Mouse (Mus musculus) limb, embryonic 11.5 days (tissue): ENCODE measurements at regions not wholly inside any gene's neighbourhood (a gene's known extent, or its start where the extent isn't known, plus 50 kb on each side); places are given as distances from the start of the nearest gene placed in this dataset.
"Not testable (repeated sequence)": the region's sequence is repeated elsewhere in the genome, so short reads cannot be mapped to it uniquely, and the experiment has no call there.

Experiments used
- ATAC-seq: fragments of 200-750 bp; cut with Nextera tagmentation; 2 replicates; pipeline ENCODE4 v1.8.0; 2017; ENCODE audit warnings: low read depth; ENCODE audit not compliant: insufficient number of reproducible peaks, low FRiP score, low TSS enrichment
- DNase-seq: peaks from one replicate; pipeline ENCODE4 v3.0.0-alpha.2; 2015; ENCODE audit warnings: low spot score
- H3K27ac ChIP-seq: fragments of 300-500 bp; sonication (generic); replicated peaks from 2 replicates; pipeline ENCODE4 v1.5.1; 2014; ENCODE audit warnings: low read depth, mild to moderate bottlenecking, low read length
- H3K27me3 ChIP-seq: fragments of 300-500 bp; sonication (generic); 2 replicates; pipeline ENCODE4 v1.6.1; 2014; ENCODE audit warnings: mild to moderate bottlenecking, low read length, mixed read lengths; ENCODE audit not compliant: control insufficient read depth, insufficient read depth
- H3K36me3 ChIP-seq: fragments of 300-500 bp; sonication (generic); 2 replicates; pipeline ENCODE4 v1.6.1; 2014; ENCODE audit warnings: mild to moderate bottlenecking, low read length, moderate library complexity, mixed read lengths; ENCODE audit not compliant: control insufficient read depth, insufficient read depth
- H3K4me1 ChIP-seq: fragments of 300-500 bp; sonication (generic); 2 replicates; pipeline ENCODE4 v1.6.1; 2014; ENCODE audit warnings: low read length, mixed read lengths; ENCODE audit not compliant: control insufficient read depth, insufficient read depth
- H3K4me2 ChIP-seq: fragments of 300-500 bp; sonication (generic); 2 replicates; pipeline ENCODE4 v1.6.1; 2014; ENCODE audit warnings: low read depth, mild to moderate bottlenecking, moderate library complexity; ENCODE audit not compliant: severe bottlenecking
- H3K4me3 ChIP-seq: fragments of 300-500 bp; sonication (generic); 2 replicates; pipeline ENCODE4 v1.5.1; 2014; ENCODE audit warnings: low read depth, low read length
- H3K9ac ChIP-seq: fragments of 300-500 bp; sonication (generic); 2 replicates; pipeline ENCODE4 v1.6.1; 2014; ENCODE audit warnings: mild to moderate bottlenecking, low read length
- H3K9me3 ChIP-seq: fragments of 300-500 bp; sonication (generic); 2 replicates; pipeline ENCODE4 v1.6.1; 2016; ENCODE audit warnings: low read length; ENCODE audit not compliant: control insufficient read depth
- WGBS: fragments of 180-500 bp; shearing (Covaris S2); extraction: QIAGEN DNeasy Blood & Tissue Kit; methylation state at CpG from one replicate; pipeline ENCODE4 v1.1.7; 2014; 5-methylcytosine and 5-hydroxymethylcytosine counted together

GRCm38 (mm10) chr11:40159161-40159560 lies 535.8 kb downstream of the Mat2b start:
- not testable (repeated sequence) for H3K36me3 ChIP-seq, DNase-seq, H3K4me1 ChIP-seq, H3K9ac ChIP-seq, H3K9me3 ChIP-seq, H3K4me2 ChIP-seq, H3K4me3 ChIP-seq, ATAC-seq, H3K27me3 ChIP-seq, H3K27ac ChIP-seq
- WGBS: 95% methylated on average over 1 of the region's 1 CpGs

GRCm38 (mm10) chr11:40149312-40149711 lies 545.7 kb downstream of the Mat2b start:
- 22% methylated on average over 4 of the region's 4 CpGs for WGBS
- no peaks in the 10 kb centered on the region for H3K27me3 ChIP-seq
- DNase-seq (peak; percentile 75), ATAC-seq (no peak)
- H3K9me3 ChIP-seq: no peaks in the 10 kb centered on the region
- no peak overlapping the region for H3K9ac ChIP-seq
- no peak overlapping the region for H3K27ac ChIP-seq
- H3K36me3 ChIP-seq: no peaks in the 10 kb centered on the region
- no peaks in the 10 kb centered on the region for H3K4me1 ChIP-seq
- no peak overlapping the region for H3K4me2 ChIP-seq
- H3K4me3 ChIP-seq: no peak overlapping the region

DNA sequence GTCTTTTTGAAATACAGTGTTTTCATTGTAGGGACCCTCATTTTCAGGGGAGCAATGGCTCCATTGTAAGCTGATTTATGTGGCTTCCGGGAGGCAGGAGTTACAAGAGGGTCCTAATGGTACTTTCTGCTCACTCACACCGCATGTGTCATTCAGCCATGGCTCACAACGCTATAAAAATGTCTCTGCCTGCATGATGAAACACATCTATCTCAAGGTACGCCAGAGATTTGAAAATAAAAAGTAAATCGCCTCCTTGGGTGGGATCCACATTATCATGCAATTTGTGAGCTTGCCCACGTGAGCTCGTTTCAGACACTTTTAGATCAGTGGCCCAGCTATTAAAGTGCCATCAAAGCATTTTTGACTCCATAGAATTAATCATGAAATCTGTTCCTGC lies 557.2 kb downstream of the Mat2b start:
- H3K4me1 ChIP-seq: no peaks in the 10 kb centered on the region
- 54% methylated on average over 7 of the region's 7 CpGs for WGBS
- no peak for DNase-seq
- H3K9me3 ChIP-seq: no peaks in the 10 kb centered on the region
- H3K27me3 ChIP-seq: no peaks in the 10 kb centered on the region
- ATAC-seq: no peak
- no peak overlapping the region for H3K27ac ChIP-seq
- no peak overlapping the region for H3K4me2 ChIP-seq
- no peak overlapping the region for H3K4me3 ChIP-seq
- H3K36me3 ChIP-seq: no peaks in the 10 kb centered on the region
- no peak overlapping the region for H3K9ac ChIP-seq

- no peak for DNase-seq
- no peak for ATAC-seq
- 93% methylated on average over 1 of the region's 1 CpGs for WGBS
- H3K4me1 ChIP-seq: no peaks in the 10 kb centered on the region
- H3K4me2 ChIP-seq: no peak overlapping the region
- H3K9ac ChIP-seq: no peak overlapping the region
- no peaks in the 10 kb centered on the region for H3K9me3 ChIP-seq
- H3K27ac ChIP-seq: no peak overlapping the region
- no peaks in the 10 kb centered on the region for H3K36me3 ChIP-seq
- no peaks in the 10 kb centered on the region for H3K27me3 ChIP-seq
- no peak overlapping the region for H3K4me3 ChIP-seq
Observed at GRCm38 (mm10) chr11:40102613-40103012, 592.4 kb downstream of the Mat2b start.

- Histone ChIP-seq H3K4me1 (no peaks in the 10 kb centered on the region), H3K27ac (no peak overlapping the region), H3K9me3 (no peaks in the 10 kb centered on the region), H3K27me3 (no peaks in the 10 kb centered on the region), H3K9ac (no peak overlapping the region), H3K4me2 (no peak overlapping the region), H3K4me3 (no peak overlapping the region), H3K36me3 (no peaks in the 10 kb centered on the region)
- DNase-seq (no peak), ATAC-seq (no peak)
- 97% methylated on average over 2 of the region's 2 CpGs for WGBS
Observed at GRCm38 (mm10) chr11:40074317-40074716, 620.7 kb downstream of the Mat2b start.

DNA sequence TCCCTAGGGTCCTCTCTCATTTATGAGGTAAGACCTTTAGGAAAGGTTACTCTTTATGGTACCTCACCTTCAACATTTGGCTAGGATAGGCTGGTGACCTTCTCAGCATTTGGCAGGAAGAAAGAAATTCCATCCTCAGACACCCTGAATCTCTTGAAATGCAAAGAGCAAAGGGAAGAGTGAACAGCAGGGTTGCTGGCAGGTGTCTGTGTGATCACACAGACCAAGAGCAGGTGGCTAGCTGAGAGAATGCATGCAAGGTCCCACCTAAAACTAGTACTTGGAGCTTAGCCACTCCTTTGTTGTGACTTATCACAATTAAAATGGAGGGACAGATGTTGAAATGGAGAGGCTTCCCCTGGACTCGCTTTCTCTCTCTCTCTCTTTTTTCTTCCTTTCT lies 644.5 kb downstream of the Mat2b start:
- Histone ChIP-seq H3K27ac (no peak overlapping the region), H3K4me1 (no peaks in the 10 kb centered on the region), H3K4me2 (no peak overlapping the region), H3K4me3 (no peak overlapping the region), H3K27me3 (no peaks in the 10 kb centered on the region), H3K9me3 (no peaks in the 10 kb centered on the region), H3K9ac (no peak overlapping the region), H3K36me3 (no peaks in the 10 kb centered on the region)
- WGBS: 30% methylated on average over 1 of the region's 1 CpGs
- ATAC-seq: no peak
- no peak for DNase-seq

DNA sequence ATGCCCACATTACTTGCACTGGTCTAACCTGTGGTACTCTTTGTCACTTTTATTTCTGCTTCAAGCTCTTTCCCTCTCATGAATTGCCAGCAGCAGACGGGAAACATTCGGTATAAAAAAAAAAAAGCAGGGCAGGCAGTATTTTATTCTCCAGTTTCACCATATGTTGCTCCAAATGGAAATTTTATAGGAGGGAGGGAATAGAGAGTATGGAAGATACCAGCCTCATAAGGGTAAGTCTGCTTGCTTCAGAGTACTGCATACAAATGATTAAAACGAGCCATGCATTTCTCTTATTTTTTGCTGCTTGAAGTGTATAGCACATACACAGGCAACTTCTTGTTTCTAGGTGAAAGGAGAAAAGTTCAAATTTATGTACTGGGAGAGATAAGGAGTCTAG lies 667.5 kb downstream of the Mat2b start:
- H3K4me3 ChIP-seq: no peak overlapping the region
- H3K36me3 ChIP-seq: no peaks in the 10 kb centered on the region
- DNase-seq: no peak
- WGBS: 80% methylated on average over 3 of the region's 3 CpGs
- no peaks in the 10 kb centered on the region for H3K4me1 ChIP-seq
- H3K27me3 ChIP-seq: no peaks in the 10 kb centered on the region
- H3K9me3 ChIP-seq: no peaks in the 10 kb centered on the region
- no peak for ATAC-seq
- H3K4me2 ChIP-seq: no peak overlapping the region
- H3K27ac ChIP-seq: no peak overlapping the region
- H3K9ac ChIP-seq: no peak overlapping the region

DNA sequence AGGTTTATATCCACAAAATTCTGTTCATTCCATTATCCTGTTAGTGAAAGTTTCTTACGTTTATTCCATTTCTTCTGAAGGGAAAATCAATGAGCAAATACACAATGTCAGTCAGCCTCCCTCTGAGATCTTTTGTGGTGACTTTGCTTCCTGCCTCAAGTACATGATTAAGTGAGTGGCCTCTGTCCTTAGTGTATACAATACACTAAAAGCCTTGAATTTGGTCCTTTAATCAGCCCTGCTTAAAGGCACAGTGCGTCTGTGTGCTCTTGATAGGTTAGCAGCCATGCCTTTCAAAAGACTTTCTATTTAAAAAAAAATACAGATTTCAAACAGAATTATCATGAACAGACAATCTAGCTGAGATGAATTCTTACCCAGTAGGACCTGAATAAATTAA lies 695.5 kb downstream of the Mat2b start:
- Histone ChIP-seq H3K4me2 (no peak overlapping the region), H3K36me3 (no peaks in the 10 kb centered on the region), H3K9me3 (no peaks in the 10 kb centered on the region), H3K27ac (no peak overlapping the region), H3K4me1 (no peaks in the 10 kb centered on the region), H3K27me3 (no peaks in the 10 kb centered on the region), H3K9ac (no peak overlapping the region), H3K4me3 (no peak overlapping the region)
- DNase-seq (no peak), ATAC-seq (no peak)
- 80% methylated on average over 2 of the region's 2 CpGs for WGBS

DNA sequence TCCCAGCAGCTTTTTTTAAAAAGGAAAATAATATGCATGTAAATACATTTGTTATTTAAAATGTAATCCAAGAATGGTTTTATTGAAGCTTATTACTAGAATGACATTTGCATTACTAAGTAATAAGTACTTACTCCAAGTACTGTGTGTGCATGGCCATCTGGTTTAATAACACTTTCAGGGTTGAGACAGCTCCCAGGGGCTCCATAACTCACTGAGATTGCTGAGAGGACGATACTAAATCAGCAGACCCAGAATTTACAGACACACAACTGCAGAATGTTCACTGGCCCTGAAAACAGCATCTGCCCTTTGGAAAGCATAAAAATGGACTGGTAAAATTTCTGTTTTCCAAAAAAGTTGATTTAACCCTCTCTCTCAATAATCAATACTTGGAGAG lies 696.4 kb downstream of the Mat2b start:
- Histone ChIP-seq H3K4me2 (no peak overlapping the region), H3K27ac (no peak overlapping the region), H3K9me3 (no peaks in the 10 kb centered on the region), H3K27me3 (no peaks in the 10 kb centered on the region), H3K36me3 (no peaks in the 10 kb centered on the region), H3K4me3 (no peak overlapping the region), H3K9ac (no peak overlapping the region), H3K4me1 (no peaks in the 10 kb centered on the region)
- DNase-seq (no peak), ATAC-seq (no peak)
- WGBS: 29% methylated on average over 1 of the region's 1 CpGs
